Mouse (Mus musculus) thymus, adult 18-20 months (tissue): ENCODE data around the gene Gm49395.

Experiments used
- DNase-seq, 2 experiments: peaks; one replicate each; pipeline ENCODE4 v3.0.0; 2022; ENCODE audit warnings: mixed read lengths in 2 of 2

The Gm49395 gene

DNA sequence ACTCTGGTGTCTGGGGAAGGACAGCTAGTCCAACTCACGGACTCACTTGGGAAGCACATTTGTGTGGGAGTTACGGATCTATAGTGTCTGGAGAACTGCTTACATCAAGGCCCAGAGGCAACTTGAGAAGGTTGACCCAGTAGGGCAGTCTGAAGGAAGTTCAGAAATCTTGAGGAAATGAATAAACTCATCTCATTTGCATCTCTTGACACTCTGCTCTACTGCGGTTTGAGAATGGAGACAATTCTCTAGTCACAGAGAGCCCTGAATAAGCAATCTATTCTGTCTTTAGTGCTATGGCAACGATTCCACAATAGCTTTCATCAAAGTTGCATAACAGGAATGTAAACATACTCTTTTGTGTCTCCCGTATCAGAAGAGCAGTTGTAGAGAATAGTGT is 4.8 kb downstream of the Gm49395 start:
- DNase-seq, result no peak

DNA sequence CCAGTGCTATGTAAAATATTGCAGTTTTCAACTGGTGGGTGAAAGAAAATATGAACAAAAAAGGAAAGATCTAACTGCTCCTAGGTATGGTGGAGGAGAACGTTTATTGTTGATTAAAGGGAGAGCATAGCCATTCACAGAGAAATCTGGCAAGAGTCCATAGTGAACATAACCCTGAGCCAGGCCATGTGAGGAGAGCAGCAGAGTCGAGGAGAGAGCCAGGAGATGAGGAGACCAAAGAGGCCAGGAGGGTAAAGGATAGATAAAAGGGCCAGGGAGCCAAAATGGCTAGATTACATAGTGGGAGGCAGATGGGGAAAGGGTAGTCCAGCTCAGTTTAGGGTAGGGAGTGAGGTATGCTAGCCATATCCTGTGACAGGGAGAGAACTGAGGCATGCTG is 5.5 kb downstream of the Gm49395 start:
- no peak for DNase-seq

DNA sequence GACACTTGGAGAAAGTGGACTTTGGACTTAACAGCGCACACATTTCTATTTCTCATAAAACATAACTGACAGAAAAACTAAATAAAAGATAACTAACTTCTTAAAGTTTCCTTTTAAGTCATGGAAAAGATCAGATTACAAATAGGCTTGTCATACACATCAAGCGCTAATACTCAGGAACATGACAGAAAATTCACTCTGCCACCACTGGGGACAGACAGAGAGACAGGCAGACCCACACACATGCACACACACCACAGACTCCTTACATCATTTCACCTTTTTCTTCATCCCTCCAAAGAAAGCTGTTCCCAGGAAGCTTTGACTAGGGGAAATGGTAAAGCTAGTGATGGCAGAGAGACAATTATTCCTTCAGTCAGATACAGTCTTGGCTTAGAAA is 6.3 kb downstream of the Gm49395 start:
- DNase-seq, result no peak

DNA sequence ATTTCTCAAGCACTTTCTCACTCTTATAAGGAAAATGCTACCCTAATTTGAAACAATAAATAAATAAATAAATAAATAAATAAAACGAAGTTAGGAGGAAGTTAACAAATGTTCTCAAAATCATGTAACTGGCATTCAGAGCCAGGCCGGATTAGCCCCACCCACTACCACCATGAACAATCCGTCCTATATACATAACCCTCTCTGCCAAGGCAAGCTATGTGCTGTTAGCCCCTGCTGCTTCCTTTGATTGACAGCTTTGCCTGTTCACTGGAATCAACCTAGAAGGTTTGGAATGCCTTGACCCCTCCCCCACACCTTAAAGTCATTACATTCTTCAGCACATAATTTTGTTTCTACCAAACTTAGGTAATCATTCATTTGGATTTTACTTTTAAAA is 10.2 kb downstream of the Gm49395 start:
- DNase-seq, result no peak

DNA sequence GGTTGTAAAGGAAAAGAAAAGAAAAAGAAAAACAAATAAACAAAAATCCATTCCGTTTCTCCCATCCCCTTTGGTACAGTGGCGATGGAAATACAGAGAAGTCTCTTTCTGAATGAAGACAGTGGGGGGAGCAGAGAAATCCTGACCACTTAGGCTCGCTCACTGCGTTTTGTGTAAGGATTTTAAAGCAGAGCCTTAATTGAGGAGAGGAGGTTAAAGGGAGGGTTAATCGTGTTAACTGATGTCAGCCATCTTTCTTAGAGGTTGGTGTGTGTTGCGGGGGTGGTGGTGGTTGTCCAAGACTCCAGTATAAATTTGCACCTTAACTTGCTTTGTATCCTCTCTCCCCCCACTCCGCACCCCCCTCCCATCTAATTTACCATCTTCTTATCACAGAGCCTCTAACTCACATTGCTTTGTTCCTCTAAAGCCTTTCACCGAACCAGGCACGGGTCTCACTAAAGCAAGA is 10.7 kb downstream of the Gm49395 start:
- no peak for DNase-seq

DNA sequence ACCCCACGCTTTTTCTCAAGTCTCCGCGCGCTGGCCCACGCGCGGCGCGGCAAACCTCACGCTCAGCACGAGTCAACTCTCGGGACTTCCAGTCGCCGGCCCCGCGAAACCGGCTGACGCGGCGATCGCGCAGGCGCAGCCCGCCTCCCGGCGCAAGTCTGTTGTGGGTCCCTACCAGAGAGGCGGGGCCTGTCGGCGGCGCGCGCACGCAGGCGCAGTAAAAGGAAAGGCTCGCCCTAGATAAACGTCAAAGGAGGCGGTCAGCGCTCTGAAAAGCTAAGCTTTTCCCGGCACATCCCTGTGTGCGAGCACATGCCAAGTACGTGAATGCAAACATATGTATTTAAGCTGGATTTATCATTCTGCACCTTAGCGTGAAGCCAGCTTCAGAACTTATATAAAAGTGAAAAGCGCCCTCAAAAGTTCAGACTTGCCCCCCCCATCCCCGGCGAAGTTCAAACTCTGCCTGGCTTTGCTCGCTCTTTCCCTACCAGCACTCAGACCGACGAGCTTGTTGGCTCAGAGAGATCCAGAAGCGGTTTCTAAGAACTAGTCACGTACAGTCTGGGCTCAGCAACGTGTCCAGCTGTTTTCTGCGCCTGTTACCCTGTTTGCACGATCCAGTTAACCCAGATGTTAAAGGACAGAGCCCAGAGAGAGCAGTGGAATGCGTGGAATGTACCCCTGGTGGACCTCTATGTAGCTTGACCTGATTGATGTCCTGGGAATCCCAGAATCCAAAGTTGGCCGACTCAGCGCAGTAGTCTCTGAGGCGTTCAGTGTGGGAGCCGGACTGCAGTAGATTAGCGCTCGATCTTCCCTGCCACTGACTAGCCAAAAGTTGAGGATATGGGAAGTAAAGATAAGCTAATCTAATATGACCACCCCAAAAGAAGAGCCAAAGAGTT is 11.4 kb downstream of the Gm49395 start, which contains the start of gene Pelo:
Pelo (minus strand) TSS at position 118 of the 908 bp plus-strand sequence.
- DNase-seq, result peak; percentile 91 to 92

DNA sequence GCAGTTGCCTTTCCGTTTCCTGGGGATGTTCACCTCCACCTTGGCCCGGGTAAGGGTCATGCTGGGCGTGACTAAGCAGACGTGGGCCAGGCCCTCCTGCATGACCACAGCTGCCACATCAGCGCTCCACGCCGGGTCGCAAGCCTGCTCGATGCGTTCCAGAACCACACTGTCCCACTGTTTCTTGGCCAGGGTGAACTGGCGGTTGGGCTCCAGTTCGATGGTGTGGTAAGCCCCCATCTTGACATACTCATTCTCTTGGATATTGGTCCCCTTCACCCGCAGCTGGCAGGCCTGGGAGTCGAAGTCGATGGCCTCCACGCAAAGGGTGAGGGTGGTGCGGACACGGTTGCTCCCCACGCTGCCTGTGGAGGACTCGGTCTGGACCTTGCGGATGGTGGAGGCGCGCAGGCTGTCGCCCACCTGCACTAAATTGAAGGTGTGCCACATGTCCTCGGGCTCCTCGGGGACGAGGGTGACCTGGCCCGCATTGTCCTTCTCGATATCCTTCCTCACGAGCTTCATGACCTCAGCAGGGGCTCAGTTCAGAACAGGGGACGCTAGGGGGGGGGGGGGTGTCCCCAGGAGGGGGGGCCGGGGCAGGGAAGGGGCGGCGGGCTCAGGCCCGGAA is 12.2 kb downstream of the Gm49395 start:
- peak; percentile 17 to 26 for DNase-seq

DNA sequence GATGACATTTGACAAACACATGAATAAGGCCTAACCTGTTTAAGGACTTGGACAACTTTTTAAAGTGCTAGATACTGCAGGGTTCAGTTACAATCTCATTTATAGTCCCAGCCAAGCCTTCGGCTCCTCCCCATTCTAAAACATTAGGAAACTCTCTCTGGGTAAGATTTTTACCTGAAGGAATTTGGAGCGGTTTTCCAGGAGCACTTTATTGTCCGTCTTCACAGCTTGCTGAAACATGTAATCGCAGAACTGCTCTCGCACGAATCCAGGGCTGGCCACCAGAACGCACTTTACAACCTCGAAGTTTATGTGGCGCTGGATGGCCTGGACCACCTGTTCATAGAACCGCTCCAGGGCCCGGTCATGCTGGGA is 12.7 kb downstream of the Gm49395 start:
- DNase-seq, result no peak

DNA sequence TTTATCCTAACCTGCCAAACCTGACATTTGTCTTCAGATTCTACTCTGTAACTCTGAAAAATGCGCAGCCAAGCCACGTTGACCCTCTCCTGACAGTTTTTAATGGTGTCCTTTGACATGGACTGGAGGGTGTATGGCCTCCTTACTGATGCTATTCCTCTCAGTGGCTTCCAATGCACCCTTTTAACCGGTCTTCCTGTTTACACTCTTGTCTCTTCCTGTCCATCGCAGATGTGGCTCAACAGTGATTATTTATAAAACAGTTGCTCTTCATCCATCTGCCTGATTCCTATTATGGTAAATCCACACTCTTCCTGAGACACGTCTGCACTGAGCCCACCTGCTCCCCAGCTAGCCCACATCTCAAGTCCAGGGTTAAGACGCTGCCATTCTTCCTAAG is 15.7 kb downstream of the Gm49395 start:
- DNase-seq, result no peak

DNA sequence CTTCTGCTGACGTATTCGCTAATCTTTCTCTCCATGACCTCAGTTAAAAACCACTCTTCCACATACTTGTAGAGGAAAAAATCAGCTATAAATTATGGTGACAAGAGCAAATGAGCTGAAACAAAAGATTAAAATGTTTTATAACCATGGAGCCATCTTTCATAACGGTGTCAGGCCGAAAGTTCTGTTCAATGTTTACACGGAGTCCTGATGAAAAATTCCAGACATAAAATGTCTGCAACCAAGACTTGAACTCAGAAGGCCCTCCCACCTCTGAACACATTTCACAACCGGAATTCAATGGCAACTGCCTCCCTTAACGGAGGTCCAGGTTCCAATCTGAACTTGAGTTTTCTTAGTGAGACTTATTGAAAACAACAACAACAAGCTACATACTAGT is 19.4 kb downstream of the Gm49395 start:
- DNase-seq, result no peak

DNA sequence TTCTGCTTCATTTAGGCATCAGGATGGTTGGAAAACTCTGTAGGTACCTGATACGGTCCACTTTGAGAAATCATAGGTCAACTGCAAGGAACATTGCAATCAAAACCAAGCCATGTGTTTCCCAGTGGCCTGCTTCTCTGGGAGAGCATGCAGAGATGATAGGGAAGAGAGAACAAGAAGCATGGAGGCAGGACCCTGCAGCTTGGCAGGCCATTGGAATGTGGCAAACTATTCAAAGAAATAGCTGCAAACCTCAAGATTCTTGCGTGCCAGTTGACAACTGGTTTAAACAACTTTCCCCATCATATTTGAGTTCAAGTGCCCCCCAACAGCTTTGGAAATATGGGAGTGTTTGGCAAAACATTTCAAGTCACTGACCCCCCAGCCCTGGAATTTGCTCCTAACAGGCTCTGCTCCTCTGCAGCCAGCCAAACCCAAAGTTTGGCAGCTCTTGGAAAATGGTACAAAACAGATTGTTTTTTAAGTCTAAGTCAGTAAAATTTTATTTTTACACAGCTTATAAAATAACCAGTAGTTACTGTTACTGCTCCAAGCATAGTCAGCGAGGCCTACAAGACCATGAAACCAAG is 21.6 kb downstream of the Gm49395 start:
- no peak for DNase-seq

DNA sequence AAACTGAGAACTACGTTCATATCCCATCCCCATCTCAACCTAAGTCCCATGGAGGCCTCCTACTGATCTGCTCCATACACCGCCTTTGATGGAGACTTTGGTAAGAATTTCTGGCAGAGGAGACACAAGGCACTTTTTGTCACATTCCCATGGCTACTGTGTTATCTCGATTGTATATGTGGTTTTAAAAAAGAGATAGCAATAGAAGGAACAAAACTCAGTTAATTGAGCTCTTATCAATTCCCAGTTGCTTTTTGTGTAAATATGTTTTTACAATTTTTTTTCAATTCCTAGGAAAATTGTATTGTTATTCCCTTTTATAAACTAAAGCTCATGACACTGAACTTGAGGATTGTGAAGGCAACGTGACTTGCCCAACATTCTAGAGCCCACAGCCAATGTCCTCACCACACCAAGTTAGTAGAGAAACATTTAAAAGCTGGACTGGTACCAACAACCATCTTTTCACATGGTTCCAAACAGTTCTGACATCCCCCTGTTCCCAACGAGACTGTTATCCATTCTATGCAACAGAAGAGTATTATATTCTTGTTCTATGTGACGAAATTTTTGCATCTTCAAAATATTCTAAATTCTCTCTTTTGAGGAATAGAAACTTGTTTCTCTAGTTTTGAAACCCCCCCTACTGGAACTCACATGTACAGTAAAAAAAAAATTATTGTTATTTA is 22.6 kb downstream of the Gm49395 start:
- no peak for DNase-seq

DNA sequence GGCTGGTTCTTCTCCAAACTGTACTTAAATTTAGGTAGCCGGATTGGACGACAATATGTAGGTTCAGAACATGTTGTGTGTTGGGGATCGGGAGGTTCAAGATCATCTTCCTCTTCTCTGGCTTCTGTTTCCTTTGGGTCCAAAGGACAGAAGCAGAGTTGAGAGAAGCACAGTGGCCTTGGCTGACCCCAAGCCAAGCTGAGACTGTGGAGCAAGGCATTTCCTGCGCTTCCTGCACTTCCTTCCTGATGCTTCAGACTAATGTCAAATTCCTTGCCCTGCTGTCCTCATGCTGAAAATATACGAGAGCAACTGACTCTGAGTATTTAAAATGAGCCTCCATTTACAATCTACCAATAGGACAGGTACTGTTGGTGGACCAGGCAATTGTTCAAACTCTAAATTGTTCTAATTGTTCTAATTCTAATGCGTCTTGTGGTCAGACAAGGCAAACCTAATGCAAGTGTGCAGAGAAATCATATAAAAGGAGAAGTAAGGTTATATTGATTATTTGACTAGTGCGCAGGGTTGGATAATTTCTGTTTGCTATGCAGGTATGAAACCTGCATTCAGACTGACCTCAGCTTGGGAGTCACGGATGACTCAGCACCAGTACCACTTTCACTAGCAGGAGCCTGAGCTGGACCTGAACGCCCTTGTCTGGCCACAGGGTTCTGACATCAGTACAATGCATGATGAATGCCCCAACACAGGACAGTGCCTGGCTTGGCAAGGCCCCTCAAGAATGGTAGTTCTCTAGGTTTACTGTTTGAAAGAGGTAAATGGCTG is 24.2 kb downstream of the Gm49395 start:
- no peak for DNase-seq

DNA sequence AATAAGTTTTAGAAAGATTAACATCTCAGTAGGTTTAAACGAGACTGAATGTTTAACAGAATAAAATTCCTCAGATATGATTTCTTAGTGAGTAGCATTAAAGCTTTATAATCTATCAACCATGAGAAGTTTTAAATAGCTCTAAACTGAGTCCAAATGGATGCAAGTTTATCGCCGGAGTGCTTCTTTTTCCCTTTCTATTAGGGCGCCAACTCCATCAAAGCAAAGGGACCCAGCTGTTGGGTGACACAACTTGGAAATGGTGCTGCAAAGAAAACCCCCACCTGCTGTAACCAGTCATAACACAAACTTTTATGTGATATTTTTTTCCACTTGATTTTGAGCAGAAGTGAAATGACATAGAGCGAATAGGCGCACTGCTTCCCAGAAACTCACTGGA is 29.3 kb downstream of the Gm49395 start:
- no peak for DNase-seq

DNA sequence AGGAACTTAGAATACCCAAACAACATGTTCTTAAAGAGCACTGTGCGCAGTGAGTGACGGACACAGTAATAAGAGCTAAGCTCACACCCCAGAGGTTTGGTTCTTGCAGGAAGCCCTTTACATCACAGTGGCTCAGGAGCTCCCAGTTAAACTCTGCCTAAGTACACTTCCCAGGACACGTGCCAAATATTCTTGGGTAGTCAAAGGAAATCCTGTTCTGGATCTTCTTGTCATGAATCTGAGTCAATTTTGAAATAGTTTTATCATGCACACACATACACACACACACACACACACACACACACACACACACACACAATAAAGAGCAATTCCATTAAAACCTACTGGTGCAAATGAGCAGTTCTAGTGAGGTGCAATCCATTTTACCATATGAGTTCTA is 30.3 kb downstream of the Gm49395 start:
- no peak for DNase-seq

DNA sequence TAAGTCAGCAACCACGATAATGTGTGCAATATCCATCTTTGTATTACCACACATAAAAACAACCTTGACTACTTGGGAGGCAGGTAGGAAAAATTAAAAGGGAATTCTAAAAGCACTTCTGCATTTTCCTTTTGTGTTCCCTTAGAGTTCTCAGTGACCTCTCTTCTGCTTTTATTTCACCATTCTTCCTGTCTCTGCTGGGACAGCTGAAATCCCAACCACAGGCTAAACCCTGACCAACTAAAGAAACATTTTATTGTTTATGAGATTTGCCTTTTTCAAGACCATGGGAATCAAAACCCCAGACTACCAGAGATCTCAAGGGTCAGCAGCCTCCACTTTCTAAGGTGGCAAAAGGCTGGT is 33.8 kb downstream of the Gm49395 start:
- no peak for DNase-seq

DNA sequence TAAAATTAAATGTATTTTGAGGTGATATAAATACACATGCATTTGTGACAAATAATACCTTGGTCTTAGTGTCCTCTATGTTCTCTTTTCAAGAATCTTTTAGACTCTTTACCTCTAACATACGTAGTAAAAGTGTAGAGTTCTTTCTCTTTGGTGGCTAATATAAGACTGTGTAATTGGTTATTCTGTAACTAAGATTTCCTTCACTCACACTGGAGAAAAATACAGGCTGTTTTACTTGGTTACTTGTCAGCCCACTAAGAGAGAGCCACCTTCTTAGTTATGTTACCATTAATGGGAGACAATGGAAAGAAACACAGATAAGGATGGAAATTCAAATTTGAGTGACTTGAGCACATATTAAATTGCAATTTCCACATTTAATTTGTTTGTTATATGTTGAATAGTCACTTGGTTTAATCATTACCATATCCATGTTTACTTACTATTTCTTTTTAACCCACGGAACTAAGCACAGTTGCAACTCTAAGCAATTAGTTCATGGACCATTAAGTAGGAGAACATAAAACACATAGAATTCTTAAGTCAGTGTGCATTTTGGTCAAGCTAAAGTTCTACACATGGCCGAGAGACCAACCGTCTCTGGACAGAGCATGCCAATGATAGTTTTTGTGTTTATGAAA is 34.3 kb downstream of the Gm49395 start:
- DNase-seq, result no peak

DNA sequence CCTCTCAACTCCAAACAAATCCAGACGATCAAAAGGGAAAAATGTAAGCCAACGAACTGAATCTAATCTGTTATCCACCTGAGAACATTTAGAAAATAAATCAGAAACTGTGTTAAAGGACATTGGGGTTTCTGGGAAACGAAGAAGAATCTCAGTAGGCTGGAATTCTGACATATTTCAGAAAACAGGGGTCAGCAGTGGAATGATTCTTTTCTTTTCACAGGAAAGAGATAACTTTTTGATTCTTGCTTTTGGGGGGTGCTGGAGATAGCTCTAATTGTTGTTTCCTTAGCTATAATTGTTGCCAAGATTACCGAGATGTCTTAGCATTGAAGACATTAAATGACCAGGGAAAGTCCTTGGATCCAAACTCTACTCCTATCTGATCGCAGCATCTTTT is 44.2 kb downstream of the Gm49395 start:
- DNase-seq, result no peak

DNA sequence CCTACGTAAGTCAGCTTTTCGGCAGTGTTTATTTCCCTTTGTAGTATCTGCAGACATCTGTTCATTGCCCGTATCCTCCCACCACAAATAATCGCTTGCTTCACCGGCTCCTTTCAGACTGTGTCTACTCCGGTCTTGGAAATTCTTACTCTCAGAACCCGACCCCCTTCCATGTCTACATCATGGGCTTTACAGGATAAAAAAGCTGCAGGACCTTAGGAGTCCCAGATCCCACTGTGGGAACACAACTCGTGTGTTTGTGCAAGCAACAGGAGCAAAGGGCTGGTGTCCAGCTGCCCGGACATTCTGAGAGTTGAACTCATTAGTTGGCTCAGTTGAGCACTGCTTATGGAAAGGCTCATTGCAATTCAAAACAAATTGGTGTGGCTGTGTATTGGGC is 46.9 kb downstream of the Gm49395 start:
- no peak for DNase-seq

DNA sequence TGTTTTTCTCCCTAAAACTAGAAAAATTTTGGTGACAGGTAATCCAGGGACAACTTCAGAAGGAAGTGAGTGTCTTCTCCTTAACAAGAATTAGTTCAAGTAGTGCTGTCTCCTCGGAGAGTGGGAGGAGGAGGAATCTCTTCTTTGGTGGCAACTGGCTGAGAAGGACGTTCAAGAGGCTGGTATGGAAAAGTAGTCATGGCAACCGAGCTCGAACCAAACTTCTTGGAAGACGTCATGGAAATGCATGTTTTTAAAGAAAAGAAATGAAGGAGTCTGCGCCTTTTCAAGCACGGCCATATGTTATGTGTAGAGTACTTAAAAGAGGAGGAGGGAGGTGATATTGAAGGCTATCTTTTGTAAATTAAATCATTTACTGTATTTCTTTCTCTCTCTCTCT is 49.2 kb downstream of the Gm49395 start:
- DNase-seq, result no peak

DNA sequence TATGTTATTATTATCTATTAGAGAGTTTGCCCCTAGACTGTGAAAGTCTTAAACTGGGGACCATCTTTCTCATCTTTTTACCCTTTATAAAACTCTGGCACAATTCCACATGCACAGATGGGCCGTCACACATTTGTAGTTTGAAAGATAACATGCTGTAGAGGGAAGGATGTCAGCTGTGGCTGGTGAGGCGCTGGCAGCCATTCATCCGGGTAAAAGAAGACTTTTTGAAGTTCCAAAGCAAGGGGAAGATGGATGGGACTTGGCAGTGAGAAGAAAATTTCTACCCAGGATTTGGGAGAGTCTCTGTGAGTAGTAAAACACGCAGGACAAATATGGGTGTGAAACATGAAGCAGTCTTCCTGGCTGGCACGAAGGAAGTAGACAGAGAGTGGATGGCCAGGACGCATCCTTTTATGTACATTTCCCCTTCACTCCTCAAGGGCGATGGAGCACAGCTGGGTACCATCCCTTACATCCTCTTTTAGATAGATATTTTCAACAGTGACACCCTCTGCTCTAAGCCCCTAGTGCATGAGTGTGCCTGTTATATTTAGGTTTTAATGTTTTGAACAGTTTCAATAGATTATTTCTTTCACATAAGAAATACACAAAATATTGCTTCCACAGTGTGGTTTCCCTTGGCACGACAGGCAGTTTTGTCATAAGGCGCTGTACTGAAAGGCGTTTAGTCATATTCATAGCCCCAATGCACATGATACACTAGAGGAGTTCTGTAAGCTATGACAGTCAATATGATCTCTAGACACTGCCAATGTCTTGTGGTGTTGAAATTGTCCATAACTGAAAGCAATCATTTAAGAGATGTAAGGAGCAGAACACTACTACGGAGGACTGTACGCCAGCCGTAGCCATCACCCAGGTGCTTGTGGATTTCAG is 50.8 kb downstream of the Gm49395 start:
- DNase-seq, result no peak
